Mouse (Mus musculus): Measurements from ENCODE around the gene Zfp423.
"Not testable (repeated sequence)": the region's sequence is repeated elsewhere in the genome, so short reads cannot be mapped to it uniquely, and the experiment has no call there.

Zfp423 gene

GRCm38 (mm10) chr8:87905404-87905803, 54.0 kb downstream of the Zfp423 start:
- in situ Hi-C loops (cut with MboI, MseI): no loop called here

- in situ Hi-C loops (cut with MboI, MseI): no loop called here
These were observed 55.3 kb downstream of the Zfp423 start for GRCm38 (mm10) chr8:87904108-87904507.

- in situ Hi-C loops (cut with MboI, MseI): no loop called here
These were observed 64.0 kb downstream of the Zfp423 start for GRCm38 (mm10) chr8:87895203-87896041.

- in situ Hi-C loops (cut with MboI, MseI): no loop called here
These were observed 65.1 kb downstream of the Zfp423 start for GRCm38 (mm10) chr8:87894287-87894686.

- in situ Hi-C loops (cut with MboI, MseI): no loop called here
These were observed 65.8 kb downstream of the Zfp423 start for GRCm38 (mm10) chr8:87893547-87893946.

- in situ Hi-C loops (cut with MboI, MseI): no loop called here
These were observed 66.5 kb downstream of the Zfp423 start for GRCm38 (mm10) chr8:87892891-87893290.

GRCm38 (mm10) chr8:87891884-87892283, 67.5 kb downstream of the Zfp423 start:
- in situ Hi-C loops (cut with MboI, MseI): no loop called here

GRCm38 (mm10) chr8:87887956-87888355, 71.4 kb downstream of the Zfp423 start:
- in situ Hi-C loops (cut with MboI, MseI): no loop called here

- in situ Hi-C loops (cut with MboI, MseI): no loop called here
These were observed 78.3 kb downstream of the Zfp423 start for GRCm38 (mm10) chr8:87881088-87881487.

GRCm38 (mm10) chr8:87875852-87876251, 83.5 kb downstream of the Zfp423 start:
- in situ Hi-C loops (cut with MboI, MseI): no loop called here

- in situ Hi-C loops (cut with MboI, MseI): no loop called here
These were observed 83.9 kb downstream of the Zfp423 start for GRCm38 (mm10) chr8:87875452-87875851.

- in situ Hi-C loops (cut with MboI, MseI): no loop called here
These were observed 86.3 kb downstream of the Zfp423 start for GRCm38 (mm10) chr8:87872987-87873550.

GRCm38 (mm10) chr8:87872356-87872930, 87.0 kb downstream of the Zfp423 start:
- in situ Hi-C loops (cut with MboI, MseI): no loop called here

- in situ Hi-C loops (cut with MboI, MseI): no loop called here
These were observed 92.8 kb downstream of the Zfp423 start for GRCm38 (mm10) chr8:87866586-87866985.

- in situ Hi-C loops (cut with MboI, MseI): no loop called here
These were observed 95.2 kb downstream of the Zfp423 start for GRCm38 (mm10) chr8:87864236-87864635.

GRCm38 (mm10) chr8:87863128-87863527, 96.3 kb downstream of the Zfp423 start:
- in situ Hi-C loops (cut with MboI, MseI): no loop called here

GRCm38 (mm10) chr8:87861718-87862117, 97.7 kb downstream of the Zfp423 start:
- in situ Hi-C loops (cut with MboI, MseI): no loop called here

GRCm38 (mm10) chr8:87860905-87861304, 98.5 kb downstream of the Zfp423 start:
- in situ Hi-C loops (cut with MboI, MseI): no loop called here

GRCm38 (mm10) chr8:87851871-87852270, 107.5 kb downstream of the Zfp423 start:
- in situ Hi-C loops (cut with MboI, MseI): no loop called here

GRCm38 (mm10) chr8:87851380-87851779, 108.0 kb downstream of the Zfp423 start:
- in situ Hi-C loops (cut with MboI, MseI): no loop called here

- in situ Hi-C loops (cut with MboI, MseI): no loop called here
These were observed 110.6 kb downstream of the Zfp423 start for GRCm38 (mm10) chr8:87848836-87849235.

- in situ Hi-C loops (cut with MboI, MseI): no loop called here
These were observed 111.6 kb downstream of the Zfp423 start for GRCm38 (mm10) chr8:87847796-87848195.

GRCm38 (mm10) chr8:87842096-87842495, 117.3 kb downstream of the Zfp423 start:
- in situ Hi-C loops (cut with MboI, MseI): not testable (repeated sequence)
